Mouse (Mus musculus) spleen, postnatal 36 days (tissue): Measurements from ENCODE around the gene Homer1.

Experiments
- DNase-seq, 2 experiments: peaks; one replicate each; pipeline ENCODE4 v3.0.0; 2022; ENCODE audit warnings: low spot score in 2 of 2, mixed read lengths in 1 of 2

Gene Homer1

DNA sequence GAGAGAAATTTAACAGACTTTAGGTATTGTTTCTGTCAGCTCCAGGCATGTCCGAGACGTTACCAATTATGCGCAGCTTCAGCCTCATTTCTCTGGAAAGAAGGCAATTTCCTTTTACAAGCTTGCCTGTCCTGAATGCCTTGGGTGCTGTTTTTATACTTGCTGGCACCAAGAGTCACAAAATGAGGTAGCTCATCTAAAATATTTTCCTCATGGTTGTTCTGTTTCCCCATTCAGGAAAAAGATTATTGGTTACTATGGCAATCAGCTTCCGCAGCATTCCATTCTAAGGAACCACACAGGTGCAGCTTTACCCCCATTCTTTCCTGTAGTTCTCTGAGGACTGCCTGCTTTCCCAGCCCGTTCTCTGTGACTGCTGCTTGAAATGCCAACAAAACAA, at the start of gene Homer1:
TSS of gene Homer1 (plus strand) at position 320 of the 400 bp plus-strand sequence.
- DNase-seq, result no peak

DNA sequence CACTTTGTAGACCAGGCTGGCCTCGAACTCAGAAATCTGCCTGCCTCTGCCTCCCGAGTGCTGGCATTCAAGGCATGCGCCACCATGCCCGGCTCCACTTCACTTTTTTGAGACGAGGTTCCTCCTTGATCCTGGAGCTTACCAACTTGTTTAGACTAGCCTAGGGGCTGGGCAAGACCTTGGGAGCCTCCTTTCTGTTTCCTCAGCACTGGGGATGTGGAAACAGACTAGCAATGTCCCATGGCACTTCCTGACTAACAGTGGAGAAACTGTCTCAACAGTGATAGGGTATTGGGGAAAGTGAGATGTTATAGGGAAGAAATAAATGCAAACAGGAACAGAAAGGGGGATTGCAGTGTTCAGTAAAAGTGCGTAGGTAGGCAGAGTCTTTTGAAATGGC, 47.7 kb upstream of the Homer1 start:
- no peak for DNase-seq

DNA sequence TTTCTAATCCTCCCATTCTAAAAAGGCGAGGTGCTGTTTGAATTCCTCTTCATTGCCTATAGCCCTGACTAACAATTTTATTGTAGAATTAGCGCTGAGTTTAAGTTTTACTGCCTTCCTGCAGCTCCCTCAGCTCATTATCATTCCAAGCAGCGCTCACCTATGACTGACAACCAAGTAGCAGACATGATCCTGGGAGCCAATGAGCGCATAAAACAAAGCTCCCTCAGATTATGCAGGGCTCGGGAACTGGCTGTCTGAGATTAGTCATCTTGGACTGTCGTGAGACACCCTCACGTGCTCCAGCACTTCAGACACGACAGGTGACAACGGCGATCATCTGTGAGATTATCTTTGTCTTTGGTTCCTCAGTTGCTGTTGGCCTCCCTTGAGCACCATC, 47.3 kb upstream of the Homer1 start:
- no peak for DNase-seq

DNA sequence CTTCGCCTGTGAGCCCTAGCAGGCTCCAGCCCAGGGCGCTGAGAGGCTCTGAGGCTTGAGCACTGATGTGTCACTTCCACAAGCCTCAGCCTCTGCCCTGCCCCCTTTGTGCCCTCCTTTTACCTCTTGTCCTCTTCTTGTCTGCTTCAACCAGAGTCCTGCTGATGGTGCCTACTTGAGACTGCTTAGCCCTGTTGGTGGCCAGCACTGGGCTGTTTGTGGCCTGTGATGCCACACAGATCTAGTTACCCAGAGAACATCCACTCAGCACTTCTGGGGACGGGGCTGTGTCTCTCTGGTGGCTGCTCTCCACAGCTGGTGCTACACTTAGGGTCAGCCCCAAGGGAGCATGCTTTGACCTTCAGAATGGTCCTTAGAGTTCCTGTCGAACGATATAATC, 46.5 kb upstream of the Homer1 start:
- DNase-seq, result no peak

DNA sequence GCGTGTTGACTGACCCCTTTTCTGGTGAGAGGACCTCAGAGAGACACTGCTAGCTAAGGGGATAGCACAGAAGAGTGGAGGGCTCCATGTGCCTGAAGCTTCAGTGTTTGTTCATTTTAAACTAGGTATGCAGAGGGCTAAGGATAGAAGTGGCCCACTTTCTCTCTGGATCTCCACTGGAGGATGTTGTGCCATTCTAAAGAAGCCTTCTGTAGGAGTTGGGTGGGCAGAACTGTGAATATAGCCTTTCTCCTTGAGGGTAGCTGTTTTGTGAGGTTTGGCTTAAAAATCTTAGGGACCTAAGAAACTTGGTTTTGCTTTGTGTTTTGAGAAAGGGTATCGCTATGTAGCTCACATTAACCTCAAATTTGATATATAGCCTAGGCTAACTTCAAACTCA, 32.3 kb upstream of the Homer1 start:
- no peak for DNase-seq

DNA sequence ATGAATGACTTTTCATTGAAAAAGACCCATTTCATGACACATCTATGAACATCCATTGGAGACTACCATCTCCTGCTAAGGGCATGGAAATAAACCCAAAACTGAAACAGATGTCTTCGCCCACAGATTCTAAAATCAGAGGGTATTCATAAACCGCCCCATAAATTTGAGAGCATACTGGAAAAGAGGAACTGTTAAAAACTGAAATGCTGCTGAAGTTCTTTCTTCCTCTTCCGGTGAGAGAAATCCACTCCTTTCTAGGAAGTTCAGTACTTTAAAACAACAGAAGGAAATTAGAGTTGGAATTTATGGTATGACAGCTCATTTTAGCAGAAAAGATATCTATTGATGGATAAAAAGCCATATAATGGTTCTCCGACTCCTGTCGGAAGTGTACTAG, 1.1 kb downstream of the Homer1 start:
- DNase-seq, result peak in 1 of 2 experiments; percentile 13

DNA sequence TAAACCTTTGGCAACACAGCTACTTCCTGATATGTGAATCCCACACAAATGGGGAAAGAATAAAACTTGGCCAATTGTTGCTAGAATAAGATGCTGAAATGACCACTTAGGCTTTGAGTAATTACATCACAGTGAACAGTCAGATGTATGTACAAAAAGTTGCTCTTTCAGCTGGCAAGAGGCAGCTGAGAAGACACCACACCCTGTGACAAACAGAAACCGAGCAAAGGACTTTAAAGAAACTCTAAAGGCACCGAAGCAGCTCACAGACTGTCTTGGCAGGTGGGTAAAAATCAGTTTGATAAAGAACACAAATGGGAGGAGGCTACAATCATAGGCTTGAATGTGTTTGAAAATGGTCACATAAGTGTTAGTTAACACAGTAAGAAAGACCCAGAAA, 1.6 kb downstream of the Homer1 start:
- no peak for DNase-seq

DNA sequence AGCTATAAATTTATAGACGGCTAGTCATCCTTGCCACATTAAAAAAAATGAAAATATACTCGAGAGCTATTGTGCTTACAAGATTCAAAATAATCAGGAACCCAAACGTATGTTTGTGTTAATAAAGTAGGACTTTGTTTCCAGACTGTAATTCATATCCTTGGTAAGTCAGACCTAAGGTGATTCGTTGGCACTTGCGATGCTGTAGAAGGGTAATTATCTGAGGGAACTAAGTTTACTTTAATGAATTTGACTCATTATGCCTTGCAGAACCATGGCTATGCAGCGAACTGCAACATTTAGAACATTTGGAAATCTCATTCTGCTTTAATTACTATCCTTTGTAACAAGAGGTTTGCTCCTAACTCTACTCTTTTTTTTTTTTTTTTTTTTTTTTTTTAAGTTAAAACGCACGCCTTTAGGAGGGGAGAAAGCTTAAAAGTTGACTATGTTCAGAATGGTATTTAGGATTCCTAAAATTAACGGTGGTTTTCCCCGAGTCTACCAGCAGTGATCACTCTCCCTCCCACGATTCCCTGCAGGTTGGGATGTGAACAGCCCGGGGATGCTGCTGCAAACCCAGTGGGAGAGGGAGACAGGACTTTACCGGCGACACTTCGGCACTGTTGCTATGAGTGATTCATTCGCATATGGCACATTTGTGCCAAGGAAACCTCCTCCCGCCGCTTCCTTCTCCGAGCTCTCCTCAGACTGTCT, 3.6 kb downstream of the Homer1 start:
- DNase-seq, result no peak

DNA sequence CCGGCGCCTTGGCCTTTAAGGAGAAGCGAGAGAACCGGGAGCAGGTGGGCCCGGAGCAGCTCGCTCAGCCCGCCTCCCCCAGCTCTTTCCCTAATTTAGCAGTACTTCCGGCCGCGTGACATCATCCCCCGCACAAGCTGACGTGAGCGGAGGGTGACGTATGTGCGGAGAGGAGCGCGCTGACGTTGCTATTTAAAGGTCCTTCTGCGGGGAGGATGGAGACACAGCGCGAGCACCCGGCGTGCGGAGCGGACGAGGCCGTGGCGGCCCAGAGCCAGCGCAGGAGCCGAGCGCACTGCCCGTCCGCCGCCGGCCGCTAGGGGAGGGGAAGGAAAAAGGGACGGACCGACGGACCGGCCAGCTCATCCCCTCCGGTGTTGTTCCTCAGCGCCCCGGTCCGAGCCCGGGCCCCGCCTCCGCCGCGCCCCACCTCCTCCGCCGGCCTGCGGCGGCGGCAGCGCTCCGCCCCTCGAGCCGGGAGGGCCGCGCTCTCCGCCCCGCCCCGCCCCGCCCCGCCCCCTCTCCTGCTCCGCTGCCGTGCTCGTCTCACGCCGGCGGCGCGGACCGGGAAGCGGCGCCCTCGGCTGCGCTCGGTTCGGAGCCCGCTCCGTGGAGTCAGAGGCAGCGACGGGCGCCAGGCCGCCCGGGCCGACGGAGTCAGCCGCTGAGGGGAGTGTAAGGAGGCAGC, 4.3 kb downstream of the Homer1 start:
- peak; percentile 94 for DNase-seq

DNA sequence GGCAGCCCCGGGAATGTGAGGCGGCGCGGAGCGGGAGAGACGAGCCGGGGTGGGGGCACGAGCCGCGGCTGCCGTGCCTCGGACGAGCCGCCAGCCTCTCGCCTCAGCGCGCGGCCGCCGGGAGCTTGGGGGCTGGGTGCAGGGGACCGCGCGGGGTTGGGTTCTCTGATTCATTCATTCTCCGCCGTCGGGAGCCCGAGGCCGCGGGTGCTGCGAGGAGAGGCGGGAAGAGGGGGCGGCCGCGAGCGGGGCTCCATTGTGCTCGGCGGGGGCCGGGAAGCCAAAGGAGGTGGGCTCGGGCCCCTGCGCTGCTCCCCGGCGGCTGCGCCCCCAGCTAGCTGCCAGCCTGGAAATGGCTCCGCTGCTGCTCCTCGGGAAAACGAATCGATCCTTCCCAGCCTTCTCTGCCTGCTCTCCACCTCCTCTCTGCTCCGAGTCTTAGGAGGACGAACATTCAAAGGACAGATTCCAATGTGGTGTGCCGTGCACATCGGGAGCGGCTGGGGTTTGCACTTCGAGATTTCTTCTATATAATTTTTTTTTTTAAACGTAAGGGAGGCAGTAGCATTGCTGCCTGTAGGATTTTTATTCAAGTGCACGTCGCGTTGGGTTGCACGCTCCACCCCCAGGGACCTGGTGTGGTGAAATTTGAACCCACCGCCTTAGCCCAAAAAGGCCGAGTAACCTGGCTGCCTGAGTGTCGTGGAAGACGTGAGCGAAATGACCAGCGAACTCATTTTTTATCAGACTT, 5.0 kb downstream of the Homer1 start:
- no peak for DNase-seq

DNA sequence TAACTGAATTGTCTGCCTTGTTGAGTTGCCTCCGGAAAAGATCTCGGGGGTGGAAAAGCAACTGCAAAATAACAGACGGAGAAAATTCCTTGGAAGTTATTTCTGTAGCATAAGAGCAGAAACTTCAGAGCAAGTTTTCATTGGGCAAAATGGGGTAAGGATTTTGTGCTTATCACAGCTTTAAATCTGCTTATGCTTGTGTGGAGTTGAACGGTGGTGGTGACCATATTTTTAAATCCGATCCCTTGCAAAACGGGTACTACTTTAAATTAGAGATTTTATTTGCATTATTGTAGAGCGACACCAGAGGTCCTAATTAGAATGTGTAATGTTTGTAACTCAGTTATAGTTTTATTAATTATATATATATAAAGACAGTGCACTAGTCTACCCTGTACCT, 5.7 kb downstream of the Homer1 start:
- DNase-seq, result no peak

DNA sequence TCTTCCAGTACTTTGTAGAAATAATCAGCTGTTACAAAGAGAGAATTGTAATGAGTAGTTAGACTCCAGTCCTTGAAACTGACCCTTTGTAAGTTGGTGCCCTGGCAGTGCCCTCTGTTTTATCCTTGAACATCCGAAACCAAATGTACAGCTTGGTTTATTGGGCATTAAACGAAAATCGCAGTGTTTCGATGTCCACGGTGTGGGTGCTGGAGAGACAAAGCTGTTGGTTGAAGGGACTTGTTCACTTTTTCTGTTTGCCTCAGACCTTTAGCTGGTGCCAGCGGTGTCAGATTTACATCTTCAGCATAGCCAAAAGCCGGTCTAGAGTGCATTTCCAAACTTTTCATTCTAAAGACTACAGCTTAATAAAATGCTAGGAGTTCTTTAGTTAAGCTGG, 6.2 kb downstream of the Homer1 start:
- DNase-seq, result no peak

DNA sequence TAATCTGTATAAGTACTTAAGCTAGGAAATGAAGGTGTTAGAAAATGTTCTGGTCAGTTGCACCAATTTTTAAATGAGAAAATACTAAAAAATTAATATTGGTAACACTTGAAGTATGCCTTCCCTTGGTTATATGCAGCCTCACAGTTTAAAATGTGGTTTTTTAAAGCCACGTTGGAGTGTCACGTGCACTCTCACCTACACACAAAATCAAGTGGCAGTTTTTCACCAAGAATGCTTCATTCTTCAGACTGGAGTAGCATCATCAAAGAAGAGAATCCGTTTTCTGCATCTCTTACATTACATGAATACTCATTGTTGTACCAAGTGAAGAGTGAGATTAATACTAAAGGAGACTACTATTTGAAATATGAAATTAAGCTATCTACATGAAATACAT, 7.1 kb downstream of the Homer1 start:
- no peak for DNase-seq

DNA sequence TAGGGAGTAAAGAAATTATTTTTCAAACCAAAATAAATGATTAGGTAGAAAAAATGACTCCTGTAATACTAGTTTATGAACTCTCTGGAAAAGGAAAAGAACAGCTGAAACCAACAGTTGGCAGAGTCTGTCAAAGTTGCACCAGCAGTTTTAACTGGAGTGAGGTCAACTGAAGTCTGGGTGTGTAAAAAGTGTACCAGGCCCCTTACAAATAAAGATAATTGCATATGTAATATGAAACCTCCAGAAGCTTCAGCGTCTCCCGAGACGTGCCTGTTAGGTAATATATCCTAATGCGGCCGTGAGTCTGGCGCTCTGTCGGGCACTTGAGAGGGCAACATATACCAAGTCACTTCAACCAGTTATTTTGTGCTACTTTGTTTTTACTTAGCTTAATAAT, 8.3 kb downstream of the Homer1 start:
- DNase-seq, result no peak

DNA sequence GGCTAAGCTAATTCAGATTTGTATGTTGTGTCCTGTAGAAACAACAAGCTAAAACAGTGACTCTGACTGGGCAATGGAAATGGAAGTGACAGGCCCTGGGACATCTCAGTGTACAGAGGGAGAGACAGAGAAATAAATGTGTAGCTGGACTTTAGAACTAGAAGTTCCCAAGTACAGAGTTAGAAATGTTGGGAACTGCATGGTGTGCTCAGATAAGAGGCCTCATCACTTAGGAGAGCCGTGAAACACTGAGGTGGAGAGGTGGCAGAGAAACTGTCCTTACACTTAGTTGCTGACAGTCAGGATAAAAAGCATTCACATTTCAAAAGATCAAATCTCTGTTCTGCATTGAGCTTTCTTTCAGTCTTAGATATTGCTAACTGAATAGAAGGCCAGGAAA, 9.9 kb downstream of the Homer1 start:
- no peak for DNase-seq

DNA sequence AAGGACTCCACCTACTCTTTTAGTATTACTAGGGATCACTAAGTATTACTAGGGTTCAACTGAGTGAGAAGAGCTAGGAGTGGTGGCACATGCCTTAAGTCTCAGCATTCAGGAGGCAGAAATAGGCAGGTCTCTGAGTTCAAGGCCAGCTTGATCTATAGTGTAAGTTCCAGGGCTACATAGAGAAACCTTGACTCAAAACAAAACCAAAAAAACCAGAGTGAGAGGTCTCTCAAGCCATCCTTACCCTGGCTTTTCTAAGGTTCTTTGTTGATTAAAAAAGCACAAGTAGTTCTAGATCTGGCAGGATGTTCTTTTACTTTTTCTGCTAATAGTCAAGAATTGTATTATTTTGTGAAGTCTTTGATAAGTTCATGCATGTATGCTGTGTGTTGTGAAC, 13.1 kb downstream of the Homer1 start:
- DNase-seq, result no peak

DNA sequence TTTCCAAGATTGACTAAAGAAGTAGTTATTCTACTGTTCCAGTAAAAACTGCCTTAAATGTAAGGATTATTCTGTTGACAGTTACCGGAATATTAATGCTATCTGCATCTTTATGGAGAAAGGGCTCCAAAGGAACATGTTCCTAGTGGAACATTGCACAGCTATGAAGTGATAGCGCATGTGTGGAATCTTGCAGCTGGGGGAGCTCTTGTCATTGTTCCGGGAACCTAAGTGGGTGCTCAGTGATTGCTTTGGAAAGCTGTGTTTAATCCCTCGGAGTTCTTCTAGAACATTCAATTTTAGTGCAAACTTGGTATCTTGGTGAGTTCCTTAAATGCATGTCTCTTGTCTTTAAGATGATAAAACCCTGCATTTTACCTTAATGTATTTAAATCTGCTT, 14.9 kb downstream of the Homer1 start:
- no peak for DNase-seq

DNA sequence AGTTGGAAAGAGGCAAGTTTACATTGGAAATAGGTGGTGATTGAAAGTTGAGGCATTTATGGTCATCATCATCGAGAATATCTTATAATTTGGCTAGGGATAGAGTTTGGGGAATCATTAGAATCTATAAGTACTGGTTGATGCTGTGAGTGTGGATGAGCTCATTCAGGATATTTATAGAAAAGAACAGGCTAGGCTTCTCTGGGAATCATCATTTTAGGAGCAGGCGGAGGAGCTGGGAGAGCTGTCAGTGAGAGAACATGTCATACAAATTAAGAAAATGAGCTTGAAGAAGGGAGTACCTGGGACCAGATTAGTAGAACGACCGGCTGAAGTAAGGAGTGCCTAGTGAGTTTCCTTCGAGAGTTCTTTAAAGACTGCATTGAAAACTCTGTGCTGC, 20.7 kb downstream of the Homer1 start:
- DNase-seq, result no peak

DNA sequence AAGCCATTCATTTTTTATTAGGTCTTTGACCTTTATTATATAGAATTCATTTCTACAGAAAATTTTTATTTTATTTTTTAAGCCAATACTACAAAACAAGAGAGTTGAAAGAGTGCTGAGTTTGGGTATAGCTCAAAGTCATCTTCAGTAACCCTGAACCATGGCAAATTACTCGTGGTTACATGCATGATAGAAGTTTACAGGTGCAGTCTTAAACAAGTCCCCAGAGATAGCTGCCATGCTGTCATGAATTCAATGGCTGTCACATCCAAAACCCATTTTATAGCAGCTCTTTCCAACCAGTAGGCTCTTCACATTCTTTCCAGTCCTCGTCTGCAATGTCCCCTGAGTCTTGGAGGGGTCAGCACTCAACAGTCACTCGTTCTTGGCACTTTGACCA, 26.9 kb downstream of the Homer1 start:
- DNase-seq, result peak; percentile 4 to 14

DNA sequence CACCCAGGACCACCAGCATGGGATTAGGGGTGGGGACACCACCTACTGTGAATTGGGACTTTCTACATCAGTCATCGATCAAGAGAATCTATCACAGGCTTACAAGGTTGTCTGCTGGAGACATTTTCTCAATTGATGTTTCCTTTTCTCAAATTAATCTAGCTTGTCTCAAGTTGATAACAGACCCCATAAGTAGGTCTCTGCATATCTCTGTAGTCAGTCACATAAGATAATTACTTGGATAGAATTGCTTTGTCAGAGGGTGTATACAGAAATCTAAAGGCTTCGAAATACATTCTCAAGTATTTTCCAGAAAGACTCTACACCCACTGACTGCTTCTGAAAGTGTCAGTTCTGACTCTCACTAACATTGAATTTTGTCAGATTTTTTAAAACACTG, 32.3 kb downstream of the Homer1 start:
- no peak for DNase-seq

DNA sequence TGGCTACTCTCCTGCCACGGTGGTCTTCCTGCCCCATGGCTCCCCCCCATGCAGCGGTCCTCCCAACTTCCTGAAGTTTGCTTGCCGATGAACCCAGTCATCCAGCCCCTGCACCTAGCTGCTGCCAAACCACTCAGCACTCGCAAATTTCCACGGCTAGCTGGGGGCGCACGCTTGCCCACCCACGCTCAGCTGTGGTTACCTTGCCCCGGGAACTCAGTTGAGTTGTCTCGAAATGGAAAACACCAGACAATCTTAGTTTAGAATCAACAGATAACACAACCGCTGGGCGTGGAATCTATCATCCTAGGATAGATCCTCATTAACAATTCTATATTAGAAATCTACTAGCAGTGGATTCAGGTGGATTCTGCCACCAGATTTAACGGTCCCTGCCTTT, 33.1 kb downstream of the Homer1 start:
- DNase-seq, result no peak

DNA sequence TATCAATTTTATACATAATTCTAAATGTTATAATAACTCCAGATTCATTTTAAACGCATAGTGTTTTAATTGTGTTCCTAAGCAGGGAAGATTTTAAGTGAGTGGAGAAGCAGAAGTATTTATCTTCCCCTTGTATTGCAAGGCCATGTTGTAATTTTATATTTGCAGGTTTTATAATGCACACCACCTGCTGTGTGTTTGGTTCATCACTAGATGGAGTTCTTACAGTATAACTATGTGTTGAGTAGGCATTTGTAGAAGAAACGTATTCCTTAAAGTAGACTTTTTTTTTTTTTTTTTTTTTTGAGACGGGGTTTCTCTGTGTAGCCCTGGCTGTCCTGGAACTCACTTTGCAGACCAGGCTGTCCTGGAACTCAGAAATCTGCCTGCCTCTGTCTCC, 35.9 kb downstream of the Homer1 start:
- no peak for DNase-seq

DNA sequence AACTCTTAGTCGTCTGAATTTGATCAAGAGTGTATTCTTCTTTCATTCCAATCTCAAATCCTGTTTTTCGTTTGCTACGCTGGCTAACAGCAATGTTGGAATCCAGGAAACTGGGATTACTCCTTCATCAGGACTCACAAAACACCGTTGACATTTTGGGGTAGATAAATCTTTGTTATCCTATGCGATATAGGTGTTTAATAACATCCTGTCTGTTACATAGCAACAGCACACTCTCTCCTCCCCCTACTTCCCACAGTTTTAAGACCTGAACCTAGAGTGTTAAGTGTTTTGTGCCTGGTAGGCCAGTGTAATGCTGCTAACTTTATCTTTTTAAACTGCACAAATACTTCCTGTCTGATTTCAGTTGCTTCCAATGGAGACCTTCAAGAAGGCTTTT, 39.0 kb downstream of the Homer1 start:
- no peak for DNase-seq
